Mouse (Mus musculus) embryo, embryonic 11 days (tissue): ENCODE results near the gene Gm26620.
A peak's percentile ranks its signal among the peaks of the same experiment; 100 is the strongest.

Source experiments
- DNase-seq: peaks from one replicate; pipeline ENCODE4 v3.0.0-alpha.2; 2015

Gm26620 gene

DNA sequence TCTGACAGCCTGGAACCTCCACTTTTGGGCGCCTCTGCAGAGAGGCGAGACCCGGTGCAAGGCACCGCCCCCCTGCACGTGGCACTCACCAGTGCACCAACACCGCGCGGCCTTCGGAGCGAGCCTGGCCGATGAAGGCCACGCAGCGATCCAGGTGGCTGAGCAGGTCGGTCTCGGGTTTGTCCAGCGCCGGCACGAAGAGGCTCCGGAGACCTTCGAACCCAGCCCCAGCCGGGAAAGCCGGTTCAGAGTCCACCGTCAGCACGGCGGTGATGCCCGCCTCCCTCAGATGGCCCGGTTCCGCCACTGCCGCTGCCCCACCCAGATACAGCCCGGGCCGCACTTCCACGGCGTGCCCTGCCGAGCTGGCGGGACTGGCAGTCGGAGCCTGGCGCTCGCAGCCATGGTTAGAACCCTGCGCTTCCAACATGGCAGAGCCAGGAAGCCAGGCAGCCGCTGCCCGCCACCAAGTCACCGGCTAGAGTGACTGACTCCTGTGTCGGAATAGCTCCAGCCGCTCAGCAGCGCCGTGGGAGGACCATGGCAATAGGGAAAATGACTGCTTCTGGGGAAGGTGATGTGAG is at the start of gene Gm26620, which contains the start of gene Dusp12:
Gene Gm26620 (plus strand): TSS at position 88 of the 584 bp plus-strand sequence.
Gene Dusp12 (minus strand): TSS at position 563 of the 584 bp plus-strand sequence.
- peak; percentile 96 for DNase-seq

GRCm38 (mm10) chr1:170839685-170840084 is 45.2 kb upstream of the Gm26620 start:
- peak; percentile 38 for DNase-seq

GRCm38 (mm10) chr1:170844380-170844779 is 40.5 kb upstream of the Gm26620 start:
- DNase-seq: peak; percentile 64

DNA sequence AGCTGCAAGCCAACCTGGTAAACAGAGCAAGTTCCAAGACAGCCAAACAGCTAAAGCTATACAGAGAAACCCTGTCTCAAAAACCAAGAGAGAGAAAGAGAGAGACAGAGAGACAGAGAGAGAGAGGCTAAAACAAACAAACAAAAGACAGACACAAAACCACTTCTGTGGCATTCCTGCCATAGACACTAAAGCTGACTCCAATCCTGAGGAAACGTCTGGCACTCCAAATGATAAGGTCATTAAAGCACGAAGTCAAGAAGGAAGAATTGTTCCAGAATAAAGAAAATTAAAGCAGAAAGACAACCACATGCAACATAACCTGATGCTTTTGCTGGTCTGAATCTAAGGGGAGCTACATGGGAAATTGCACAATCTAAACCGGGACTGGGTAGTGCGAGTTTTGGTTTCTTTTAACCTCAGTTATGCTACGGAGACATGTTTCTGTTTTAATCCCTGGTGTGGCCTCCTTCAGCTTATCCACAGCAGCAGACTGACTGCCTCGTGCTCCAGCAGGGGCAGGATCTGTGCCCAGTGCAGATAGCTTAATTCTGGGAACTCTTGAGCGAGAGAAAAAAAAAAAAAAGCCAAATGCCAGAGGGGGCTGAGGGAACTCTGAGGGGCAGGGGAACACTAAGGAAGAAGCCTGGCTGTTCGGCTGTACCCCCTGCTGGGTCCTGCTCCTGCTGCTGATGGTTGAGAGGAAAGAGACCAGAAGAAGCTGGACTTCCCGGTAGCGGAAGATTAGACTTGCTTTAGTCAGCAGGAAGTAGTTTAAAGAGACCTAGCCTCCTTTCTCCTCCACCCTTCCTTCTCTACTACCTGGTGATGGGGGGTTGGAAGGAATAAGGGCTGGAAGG is 39.2 kb upstream of the Gm26620 start:
- no peak for DNase-seq

GRCm38 (mm10) chr1:170850007-170850406 is 34.9 kb upstream of the Gm26620 start:
- no peak for DNase-seq

- DNase-seq: no peak
Measured at GRCm38 (mm10) chr1:170850637-170851624, 33.9 kb upstream of the Gm26620 start.

GRCm38 (mm10) chr1:170853604-170854003 is 31.3 kb upstream of the Gm26620 start:
- DNase-seq: no peak

DNA sequence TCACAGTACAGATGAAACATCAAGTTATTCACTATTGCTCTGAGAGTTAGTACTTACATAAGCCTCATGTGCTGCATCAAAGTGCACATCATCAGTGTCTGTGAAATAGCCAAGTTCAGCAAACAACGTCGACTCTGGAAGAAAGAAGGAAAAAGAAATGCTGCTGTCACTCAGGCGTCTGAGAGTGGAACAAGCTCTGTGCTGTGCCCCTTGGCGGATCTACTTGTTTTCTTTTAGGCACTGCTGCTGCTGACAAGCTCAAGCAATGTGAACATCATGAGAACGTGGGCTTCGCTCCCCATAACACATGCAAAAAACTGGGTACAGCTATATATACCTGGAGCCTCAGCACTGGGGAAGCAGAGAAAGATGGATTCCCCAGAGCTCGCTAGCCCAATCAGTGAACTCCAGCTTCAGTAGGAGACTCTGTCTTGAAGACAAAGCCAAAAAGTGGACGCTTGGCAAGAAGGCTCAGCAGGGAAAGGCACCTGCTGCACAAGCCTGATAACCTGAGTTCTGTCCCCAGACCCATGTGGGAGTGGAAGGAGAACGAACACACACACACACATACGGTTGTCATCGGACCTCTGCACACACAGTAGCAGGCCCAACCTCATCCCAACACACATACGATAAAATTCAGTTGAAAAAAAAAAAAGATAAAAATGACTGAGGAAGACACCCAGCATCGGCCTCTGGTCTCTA is 29.7 kb upstream of the Gm26620 start:
- no peak for DNase-seq

- no peak for DNase-seq
Measured at GRCm38 (mm10) chr1:170857369-170857768, 27.5 kb upstream of the Gm26620 start.

DNA sequence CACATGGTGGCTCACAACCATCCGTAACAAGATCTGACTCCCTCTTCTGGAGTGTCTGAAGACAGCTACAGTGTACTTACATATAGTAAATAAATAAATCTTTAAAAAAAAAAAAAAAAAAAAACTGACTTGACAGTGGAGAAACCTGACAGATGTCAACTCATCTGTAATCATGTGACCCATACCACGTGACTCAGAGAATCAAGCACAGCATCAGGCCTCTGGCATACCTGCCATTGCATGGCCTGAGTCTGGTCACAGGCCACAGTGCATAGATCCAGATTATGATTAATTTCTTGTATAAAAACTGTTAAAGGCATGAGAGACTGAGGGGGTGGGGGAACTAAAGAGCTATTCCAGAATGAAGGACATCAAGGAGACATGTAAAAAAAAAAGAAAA is 26.0 kb upstream of the Gm26620 start:
- no peak for DNase-seq

DNA sequence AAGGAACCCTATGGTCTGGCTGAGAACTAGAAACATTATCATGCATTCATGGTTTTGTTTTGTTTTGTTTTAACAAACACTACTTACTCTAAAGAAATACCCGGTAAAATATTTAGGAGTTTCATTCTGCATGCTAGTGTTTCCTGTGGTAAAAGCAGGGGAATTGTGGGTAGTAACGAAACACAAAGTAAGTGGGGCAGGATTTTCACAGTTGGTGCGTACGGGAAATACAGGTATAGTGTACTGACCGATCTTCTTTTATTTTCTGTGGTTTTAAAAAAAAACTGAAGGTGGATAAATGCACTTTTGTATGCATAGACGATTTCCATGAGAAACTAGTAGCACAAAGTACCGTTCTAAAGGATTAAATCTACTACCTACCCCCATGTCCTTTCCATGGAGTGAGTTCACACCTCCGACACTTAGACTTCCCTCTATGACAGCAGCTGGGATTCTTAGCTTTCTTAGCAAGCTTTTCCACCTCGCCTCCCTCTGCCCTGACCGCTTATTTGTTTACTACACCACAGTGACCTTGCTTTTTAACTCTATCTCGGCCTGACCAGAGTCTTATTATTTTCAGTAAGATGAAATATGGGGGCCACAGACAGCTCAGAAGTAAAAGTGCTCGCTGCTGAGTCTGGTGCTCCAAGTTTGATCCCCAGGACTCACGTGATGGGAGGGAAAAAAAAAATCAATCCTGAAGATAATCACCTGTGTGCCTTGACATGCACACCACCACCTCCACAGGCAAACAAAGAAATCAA is 23.0 kb upstream of the Gm26620 start:
- DNase-seq: no peak

DNA sequence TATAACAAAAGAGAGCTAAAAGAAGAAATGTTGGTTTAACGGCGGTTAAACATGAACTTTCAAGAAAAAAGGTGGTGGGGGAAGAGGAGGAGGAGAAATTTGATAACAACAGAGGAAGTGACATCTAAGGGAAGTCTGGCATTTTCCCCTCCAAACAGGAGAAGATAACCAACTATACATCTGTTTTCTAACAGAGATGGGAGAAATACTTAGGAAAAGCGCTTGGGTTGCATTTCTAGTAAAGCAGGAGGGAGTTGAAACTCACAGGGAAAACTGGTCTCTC is 22.5 kb upstream of the Gm26620 start:
- no peak for DNase-seq

DNA sequence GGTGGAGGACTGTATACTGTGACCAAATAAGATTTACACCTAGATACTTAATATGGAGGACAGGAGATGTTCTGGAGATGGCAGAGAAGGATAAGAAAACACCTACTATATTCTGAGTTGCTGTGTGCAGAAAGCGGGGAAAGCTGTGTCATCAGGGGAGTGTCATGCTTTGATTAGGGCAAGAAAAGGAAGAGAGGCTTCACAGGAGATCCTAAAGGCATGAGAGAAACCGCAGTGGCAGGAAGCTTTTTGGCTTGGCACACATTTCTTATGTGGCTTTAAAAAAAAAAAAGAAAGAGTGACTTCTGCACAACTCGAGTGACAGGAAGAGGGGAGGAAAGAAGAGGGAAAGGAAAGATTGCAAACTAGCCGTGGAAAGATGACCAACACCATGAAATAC is 21.8 kb upstream of the Gm26620 start:
- no peak for DNase-seq

DNA sequence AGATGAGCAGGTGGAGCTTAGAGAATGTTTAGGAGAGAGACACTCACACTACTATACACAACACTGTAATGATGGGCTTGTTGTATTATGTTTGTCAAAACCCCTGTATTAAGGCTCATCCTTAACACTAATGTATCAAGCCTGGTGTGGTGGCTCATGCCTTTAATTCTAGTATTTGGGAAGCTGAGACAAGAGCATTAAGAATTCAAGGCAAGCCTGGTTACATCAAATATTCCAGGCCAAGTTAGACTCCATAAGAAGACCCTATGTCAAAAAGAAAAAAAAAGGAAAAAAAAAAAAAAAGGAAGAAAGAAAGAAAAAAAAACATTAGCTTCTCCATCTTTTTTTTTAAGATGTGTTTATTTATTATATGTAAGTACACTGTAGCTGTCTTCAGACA is 20.6 kb upstream of the Gm26620 start:
- DNase-seq: no peak

GRCm38 (mm10) chr1:170864754-170865153 is 20.1 kb upstream of the Gm26620 start:
- no peak for DNase-seq

DNA sequence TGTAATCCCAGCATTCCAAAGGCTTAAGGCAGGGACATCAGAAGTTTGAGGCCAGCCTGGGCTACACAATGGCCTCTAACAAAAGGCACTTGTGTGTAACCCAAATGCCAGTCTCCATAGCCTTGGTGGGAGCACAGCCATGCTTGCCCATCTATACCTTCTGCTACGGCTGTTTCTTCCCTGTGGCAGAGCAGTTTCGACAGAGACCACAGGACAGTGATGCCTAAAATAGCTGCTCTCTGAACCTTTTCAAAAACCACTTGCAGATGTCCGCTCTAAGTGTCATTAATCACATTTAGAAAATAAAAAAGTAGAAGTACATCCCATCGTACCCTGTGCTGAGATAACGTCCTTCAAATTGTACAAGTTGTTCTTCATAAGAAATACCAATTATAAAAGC is 19.5 kb upstream of the Gm26620 start:
- no peak for DNase-seq

DNA sequence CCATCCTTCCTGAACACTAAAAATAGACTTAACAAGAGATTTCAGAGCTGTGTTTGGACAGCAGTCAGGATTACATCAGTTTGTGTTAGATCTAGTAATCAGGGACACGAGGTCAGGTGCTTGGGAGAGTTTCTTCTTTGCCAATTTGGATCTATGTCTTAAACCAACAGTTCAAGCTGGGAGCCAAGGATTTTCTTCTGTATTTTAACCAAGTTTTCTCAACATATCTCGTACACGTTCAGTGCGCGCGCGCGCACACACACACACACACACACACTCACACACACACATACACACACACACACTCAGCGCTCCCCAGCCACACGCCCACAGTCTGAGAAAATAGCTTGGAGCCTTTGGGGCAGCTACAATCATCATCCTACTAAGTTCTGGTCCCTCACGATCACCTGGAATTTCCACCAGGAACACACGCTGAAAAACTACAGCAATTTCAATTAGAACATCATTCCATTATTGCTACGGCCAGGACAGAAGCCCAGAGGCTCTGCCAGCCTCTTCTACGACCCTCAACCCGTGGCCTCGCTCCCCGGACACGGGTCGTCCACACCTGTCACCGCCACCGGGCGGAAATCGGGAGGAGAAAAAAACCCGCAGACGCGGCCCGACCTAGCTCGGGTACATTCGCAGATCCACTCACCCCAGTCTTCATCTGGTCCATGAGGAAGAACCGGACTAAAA is 17.7 kb upstream of the Gm26620 start:
- DNase-seq: peak; percentile 34

GRCm38 (mm10) chr1:170867691-170868105 is 17.2 kb upstream of the Gm26620 start, which contains the start of gene Atf6:
Gene Atf6, minus strand, starts transcription at chr1:170867771.
- DNase-seq: peak; percentile 94

- DNase-seq: peak; percentile 90
Measured at GRCm38 (mm10) chr1:170868107-170868904, 16.6 kb upstream of the Gm26620 start.

GRCm38 (mm10) chr1:170868905-170869283 is 16.0 kb upstream of the Gm26620 start:
- DNase-seq: no peak
